Comparison of ENCODE assay signal across 11 mouse cellular contexts in the genomic region with DNA sequence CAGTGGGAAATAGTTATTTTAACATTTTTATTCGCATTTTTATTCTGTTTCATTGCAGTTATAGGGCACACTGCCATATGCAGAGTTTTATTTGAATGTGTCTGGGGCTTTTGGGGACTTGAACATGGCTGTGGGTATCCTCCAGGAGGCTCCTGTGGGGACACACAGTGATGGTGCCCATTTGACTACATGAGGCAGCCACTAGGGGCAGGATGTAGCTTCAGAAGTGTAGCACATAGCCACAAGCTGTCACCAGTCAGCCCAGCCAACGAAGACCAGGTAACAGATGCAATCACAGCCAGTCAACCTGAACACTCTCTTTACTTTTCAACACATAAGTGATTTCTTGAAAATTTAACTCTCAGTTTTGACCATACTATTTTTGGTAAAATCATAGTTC.
DNase-seq lines count a peak whose midpoint lies in the region; ATAC-seq and TF ChIP-seq lines count a peak whose summit lies in the region.
"Had no signal": no experiment of that assay in that cellular context is flagged by ENCODE, and none has a peak within 500 bp of the region (broad histone marks: within the 10 kb centered on the region; RNA-seq: fewer than 3 reads in every experiment).

No protein-coding gene starts in this region.

- WGBS in kidney, adult 2 months, result 44% methylated on average over 2 of the region's 2 CpGs
- WGBS in midbrain, embryonic 14.5 days, result 45% methylated on average over 2 of the region's 2 CpGs
- 53% methylated on average over 2 of the region's 2 CpGs for WGBS in midbrain, embryonic 16.5 days

- no peak for TF ChIP-seq POLR2A in kidney, adult 2 months (IDR thresholded peaks at IDR 0.05; ENCODE audit: low read depth, low read length)

- no peak overlapping the region for H3K4me2 ChIP-seq in midbrain, embryonic 14.5 days (ENCODE audit: low read length)
- no peak overlapping the region for H3K4me2 ChIP-seq in midbrain, embryonic 16.5 days (ENCODE audit: low read length)
- H3K4me2 ChIP-seq: limb, embryonic 13.5 days; neural tube, embryonic 15.5 days had no signal

- H3K27ac ChIP-seq in kidney, adult 2 months (ENCODE audit: insufficient read depth, low read depth, low read length), result no peak overlapping the region
- no peak overlapping the region for H3K27ac ChIP-seq in midbrain, embryonic 14.5 days (replicated peaks; ENCODE audit: low read depth, low read length)
- H3K27ac ChIP-seq in midbrain, embryonic 16.5 days (ENCODE audit: low read length), result no peak overlapping the region
- H3K27ac ChIP-seq: limb, embryonic 13.5 days; neural tube, embryonic 15.5 days had no signal

- H3K9me3 ChIP-seq in midbrain, embryonic 14.5 days (ENCODE audit: control insufficient read depth, low read length), result no peaks in the 10 kb centered on the region
- H3K9me3 ChIP-seq in midbrain, embryonic 16.5 days (replicated peaks; ENCODE audit: control insufficient read depth, low read length, poor library complexity, severe bottlenecking), result no peaks in the 10 kb centered on the region
- H3K9me3 ChIP-seq: limb, embryonic 13.5 days; neural tube, embryonic 15.5 days had no signal

- H3K36me3 ChIP-seq in kidney, adult 2 months (ENCODE audit: control insufficient read depth, insufficient read depth, low read length), result no peaks in the 10 kb centered on the region
- H3K36me3 ChIP-seq in midbrain, embryonic 14.5 days (ENCODE audit: control insufficient read depth, insufficient read depth, low read length), result no peaks in the 10 kb centered on the region
- no peaks in the 10 kb centered on the region for H3K36me3 ChIP-seq in midbrain, embryonic 16.5 days (ENCODE audit: control insufficient read depth, insufficient read depth, low read length)
- H3K36me3 ChIP-seq: limb, embryonic 13.5 days; neural tube, embryonic 15.5 days had no signal

- DNase-seq in kidney, adult 2 months, result peak; percentile 10
- DNase-seq in kidney, adult 11 months, result no peak
- peak; percentile 19 for DNase-seq in midbrain, embryonic 14.5 days
- DNase-seq in cerebellum, adult 11-12 months, result peak; percentile 49
- DNase-seq in kidney, postnatal 36 days, result peak; percentile 3 to 39
- DNase-seq in right cerebral cortex, postnatal 25 days, result no peak
- DNase-seq in right cerebral cortex, postnatal 4 days, result no peak
- DNase-seq: adrenal gland, postnatal 10 days had no signal

- no peak for ATAC-seq in midbrain, embryonic 14.5 days (ENCODE audit: low FRiP score, low TSS enrichment)
- ATAC-seq in midbrain, embryonic 16.5 days, result no peak

- H3K4me1 ChIP-seq in kidney, adult 2 months (ENCODE audit: control insufficient read depth, insufficient read depth, low read length), result no peaks in the 10 kb centered on the region
- no peaks in the 10 kb centered on the region for H3K4me1 ChIP-seq in midbrain, embryonic 14.5 days (ENCODE audit: control insufficient read depth, insufficient read depth, low read length)
- H3K4me1 ChIP-seq in midbrain, embryonic 16.5 days (ENCODE audit: control insufficient read depth, insufficient read depth, low read length), result peaks cover 1% of the 10 kb centered on the region
- H3K4me1 ChIP-seq: limb, embryonic 13.5 days; neural tube, embryonic 15.5 days had no signal

- no peaks in the 10 kb centered on the region; the same call in 1 of the 2 replicates for H3K27me3 ChIP-seq in kidney, adult 2 months (replicated peaks; ENCODE audit: control insufficient read depth, insufficient read depth, low read length)
- no peaks in the 10 kb centered on the region for H3K27me3 ChIP-seq in midbrain, embryonic 14.5 days (ENCODE audit: control insufficient read depth, insufficient read depth, low read length)
- H3K27me3 ChIP-seq in midbrain, embryonic 16.5 days (ENCODE audit: control insufficient read depth, insufficient read depth, low read depth, low read length), result no peaks in the 10 kb centered on the region
- H3K27me3 ChIP-seq: limb, embryonic 13.5 days; neural tube, embryonic 15.5 days had no signal

- peak; percentile 35; the same call in 1 of the 2 replicates for TF ChIP-seq CTCF in kidney, adult 2 months (conservative IDR thresholded peaks at IDR 0.05; ENCODE audit: insufficient read depth, insufficient read length, low read depth, low read length)

- no peak overlapping the region for H3K9ac ChIP-seq in midbrain, embryonic 14.5 days (replicated peaks; ENCODE audit: low read length)
- H3K9ac ChIP-seq in midbrain, embryonic 16.5 days (ENCODE audit: low read depth, low read length), result no peak overlapping the region
- H3K9ac ChIP-seq: limb, embryonic 13.5 days; neural tube, embryonic 15.5 days had no signal

- H3K4me3 ChIP-seq in kidney, adult 2 months (ENCODE audit: insufficient read depth, low read depth, low read length), result no peak overlapping the region
- H3K4me3 ChIP-seq in midbrain, embryonic 14.5 days (replicated peaks; ENCODE audit: low read depth, low read length), result no peak overlapping the region
- no peak overlapping the region for H3K4me3 ChIP-seq in midbrain, embryonic 16.5 days (ENCODE audit: low read depth, low read length)
- H3K4me3 ChIP-seq: limb, embryonic 13.5 days; neural tube, embryonic 15.5 days had no signal

Comparison
In these comparisons a context has a peak if more than half of its experiments do, and no peak if none do; other contexts are left out.
1. DNase-seq: peak in kidney, adult 2 months (single experiment), midbrain, embryonic 14.5 days (single experiment), cerebellum, adult 11-12 months (single experiment) and kidney, postnatal 36 days (2 of 2); none in kidney, adult 11 months (single experiment), right cerebral cortex, postnatal 25 days (single experiment) and right cerebral cortex, postnatal 4 days (single experiment).